Mouse (Mus musculus) cortical plate, adult 2 months (tissue): ENCODE measurements at regions not wholly inside any gene's neighbourhood (a gene's known extent, or its start where the extent isn't known, plus 50 kb on each side); places are given as distances from the start of the nearest gene placed in this dataset.

Experiments used
- H3K27ac ChIP-seq: fragments of 200-500 bp; 2 replicates; pipeline ENCODE4 v1.5.1; 2012; ENCODE audit warnings: low read length, control low read depth, inconsistent platforms; ENCODE audit not compliant: insufficient read depth
- H3K4me1 ChIP-seq: fragments of 200-500 bp; 2 replicates; pipeline ENCODE4 v1.6.1; 2011; ENCODE audit warnings: low read length; ENCODE audit not compliant: control insufficient read depth, insufficient read depth
- H3K4me3 ChIP-seq: fragments of 200-500 bp; 2 replicates; pipeline ENCODE4 v1.5.1; 2011; ENCODE audit warnings: mild to moderate bottlenecking, low read length, control low read depth; ENCODE audit not compliant: insufficient read depth
- CTCF ChIP-seq: fragments of 200-500 bp; IDR thresholded peaks from 2 replicates; pipeline ENCODE4 v1.5.1; 2011; ENCODE audit warnings: mild to moderate bottlenecking, control low read depth, low read length; ENCODE audit not compliant: insufficient read depth; ENCODE audit errors: extremely low read depth
- POLR2A ChIP-seq: fragments of 200-500 bp; IDR thresholded peaks from 2 replicates; pipeline ENCODE4 v1.6.1; 2011; ENCODE audit warnings: mild to moderate bottlenecking, low read length, control low read depth; ENCODE audit not compliant: insufficient read depth; ENCODE audit errors: extremely low read depth

GRCm38 (mm10) chr3:41179037-41179880 is 96.4 kb upstream of the Pgrmc2 start:
- TF ChIP-seq POLR2A (no peak), CTCF (no peak)
- no peak overlapping the region for H3K4me3 ChIP-seq
- H3K27ac ChIP-seq, result no peak overlapping the region
- H3K4me1 ChIP-seq, result no peaks in the 10 kb centered on the region

GRCm38 (mm10) chr3:41177124-41177523 is 94.3 kb upstream of the Pgrmc2 start:
- TF ChIP-seq CTCF (no peak), POLR2A (no peak)
- Histone ChIP-seq H3K27ac (no peak overlapping the region), H3K4me3 (no peak overlapping the region), H3K4me1 (no peaks in the 10 kb centered on the region)

GRCm38 (mm10) chr3:41175356-41175755 is 92.5 kb upstream of the Pgrmc2 start:
- Histone ChIP-seq H3K4me3 (no peak overlapping the region), H3K4me1 (no peaks in the 10 kb centered on the region), H3K27ac (no peak overlapping the region)
- TF ChIP-seq POLR2A (no peak), CTCF (no peak)

- no peaks in the 10 kb centered on the region for H3K4me1 ChIP-seq
- TF ChIP-seq POLR2A (no peak), CTCF (no peak)
- no peak overlapping the region for H3K27ac ChIP-seq
- H3K4me3 ChIP-seq, result no peak overlapping the region
Observed at GRCm38 (mm10) chr3:41173561-41173960, 90.7 kb upstream of the Pgrmc2 start.

GRCm38 (mm10) chr3:41172306-41173215 is 89.7 kb upstream of the Pgrmc2 start:
- Histone ChIP-seq H3K4me1 (no peaks in the 10 kb centered on the region), H3K27ac (no peak overlapping the region)
- TF ChIP-seq POLR2A (no peak), CTCF (no peak)

GRCm38 (mm10) chr3:41171772-41172171 is 88.9 kb upstream of the Pgrmc2 start:
- no peak overlapping the region for H3K27ac ChIP-seq
- TF ChIP-seq POLR2A, result no peak
- no peak for TF ChIP-seq CTCF
- no peaks in the 10 kb centered on the region for H3K4me1 ChIP-seq
- no peak overlapping the region for H3K4me3 ChIP-seq

More at GRCm38 (mm10) chr3:41172306-41173215, 89.7 kb upstream of the Pgrmc2 start:
- H3K4me3 ChIP-seq, result no peak overlapping the region

GRCm38 (mm10) chr3:41171310-41171709 is 88.5 kb upstream of the Pgrmc2 start:
- TF ChIP-seq POLR2A, result no peak
- no peak for TF ChIP-seq CTCF
- Histone ChIP-seq H3K4me1 (no peaks in the 10 kb centered on the region), H3K27ac (no peak overlapping the region), H3K4me3 (no peak overlapping the region)

- no peak for TF ChIP-seq CTCF
- no peak for TF ChIP-seq POLR2A
- Histone ChIP-seq H3K4me3 (no peak overlapping the region), H3K27ac (no peak overlapping the region), H3K4me1 (no peaks in the 10 kb centered on the region)
Observed at GRCm38 (mm10) chr3:41170566-41170965, 87.7 kb upstream of the Pgrmc2 start.

GRCm38 (mm10) chr3:41169430-41169829 is 86.6 kb upstream of the Pgrmc2 start:
- Histone ChIP-seq H3K27ac (no peak overlapping the region), H3K4me1 (no peaks in the 10 kb centered on the region), H3K4me3 (no peak overlapping the region)
- no peak for TF ChIP-seq POLR2A
- no peak for TF ChIP-seq CTCF
